Mouse (Mus musculus): ENCODE data around the gene Ergic1. TPM values are rescaled to one million over a fixed set of nuclear protein-coding genes. Genes with fewer than 3 reads are reported as not detected.

Ergic1 gene
- polyA plus RNA-seq, 1 experiment from 2014 or later, result 114 TPM

- Histone ChIP-seq H3K4me1 (peaks cover 20% of the 10 kb centered on the region), H3K4me3 (no peak overlapping the region), H3K36me3 (no peaks in the 10 kb centered on the region), H3K9me3 (replicated peaks) (no peaks in the 10 kb centered on the region), H3K27me3 (ENCODE audit: low read depth, poor library complexity, severe bottlenecking) (peaks cover 17% of the 10 kb centered on the region; the same call in 1 of the 2 replicates), H3K27ac (peak overlapping the region; percentile 64)
- no peak for DNase-seq (ENCODE audit: low spot score)
- WGBS, result 45% methylated on average over 7 of the region's 7 CpGs
These were observed 13.5 kb upstream of the Ergic1 start for GRCm38 (mm10) chr17:26547771-26548170.

DNA sequence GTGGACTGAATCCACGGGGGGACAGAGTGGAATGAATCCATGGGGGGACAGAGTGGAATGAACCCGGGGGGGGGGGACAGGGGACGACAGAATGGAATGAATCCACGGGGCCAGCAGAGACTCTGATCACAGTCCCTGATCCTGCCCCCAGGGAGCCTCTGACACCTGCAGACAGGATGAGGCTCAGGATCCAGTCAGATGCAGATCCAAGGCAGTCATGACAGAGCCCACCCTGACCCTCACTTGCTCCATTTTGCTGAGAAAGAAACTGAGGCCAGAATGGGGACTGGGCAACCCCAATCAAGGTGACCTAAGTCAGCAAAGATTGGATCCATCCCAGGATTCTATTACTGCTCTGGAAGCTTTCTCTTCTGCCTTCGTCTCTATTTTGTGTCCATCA lies 12.7 kb upstream of the Ergic1 start:
- Histone ChIP-seq H3K9me3 (replicated peaks) (no peaks in the 10 kb centered on the region), H3K4me1 (peaks cover 20% of the 10 kb centered on the region), H3K27ac (no peak overlapping the region), H3K27me3 (ENCODE audit: low read depth, poor library complexity, severe bottlenecking) (peaks cover 17% of the 10 kb centered on the region; the same call in 1 of the 2 replicates), H3K4me3 (no peak overlapping the region), H3K36me3 (no peaks in the 10 kb centered on the region)
- DNase-seq (ENCODE audit: low spot score), result no peak
- WGBS, result 10% methylated on average over 4 of the region's 5 CpGs

- 7% methylated on average over 12 of the region's 12 CpGs for WGBS
- peak overlapping the region; percentile 36; the same call in 1 of the 2 replicates for H3K27ac ChIP-seq
- H3K27me3 ChIP-seq (ENCODE audit: low read depth, poor library complexity, severe bottlenecking), result peaks cover 17% of the 10 kb centered on the region; the same call in 1 of the 2 replicates
- H3K4me3 ChIP-seq, result 0 out of 2 replicates have a peak overlapping the region, but pooled peaks have one; percentile 12
- no peaks in the 10 kb centered on the region for H3K9me3 ChIP-seq (replicated peaks)
- no peaks in the 10 kb centered on the region for H3K36me3 ChIP-seq
- DNase-seq (ENCODE audit: low spot score), result no peak
- H3K4me1 ChIP-seq, result peaks cover 20% of the 10 kb centered on the region
These were observed 12.0 kb upstream of the Ergic1 start for GRCm38 (mm10) chr17:26549148-26549809.

DNA sequence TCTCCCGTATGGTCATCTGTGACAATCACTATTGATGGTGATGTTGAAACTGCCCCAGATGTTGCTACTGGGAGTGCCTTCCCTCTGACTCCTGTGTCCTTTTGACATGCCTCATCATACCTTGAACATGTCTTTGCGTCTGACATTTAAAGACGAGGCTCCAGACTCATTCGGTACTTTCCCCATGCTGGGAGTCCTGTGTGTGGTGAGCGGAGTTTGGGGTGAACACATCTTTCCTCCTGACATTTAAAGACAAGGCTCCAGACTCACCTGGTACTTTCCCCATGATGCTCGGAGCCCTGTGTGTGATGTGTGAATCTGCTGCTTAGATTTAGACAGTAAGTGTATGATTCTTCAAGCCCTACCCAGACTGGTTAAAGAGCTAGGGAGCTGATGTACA lies 10.2 kb upstream of the Ergic1 start:
- Histone ChIP-seq H3K27me3 (ENCODE audit: low read depth, poor library complexity, severe bottlenecking) (peaks cover 17% of the 10 kb centered on the region; the same call in 1 of the 2 replicates), H3K4me1 (peaks cover 20% of the 10 kb centered on the region), H3K9me3 (replicated peaks) (no peaks in the 10 kb centered on the region), H3K36me3 (no peaks in the 10 kb centered on the region), H3K4me3 (no peak overlapping the region), H3K27ac (no peak overlapping the region)
- no peak for DNase-seq (ENCODE audit: low spot score)
- WGBS, result 89% methylated on average over 6 of the region's 6 CpGs

DNA sequence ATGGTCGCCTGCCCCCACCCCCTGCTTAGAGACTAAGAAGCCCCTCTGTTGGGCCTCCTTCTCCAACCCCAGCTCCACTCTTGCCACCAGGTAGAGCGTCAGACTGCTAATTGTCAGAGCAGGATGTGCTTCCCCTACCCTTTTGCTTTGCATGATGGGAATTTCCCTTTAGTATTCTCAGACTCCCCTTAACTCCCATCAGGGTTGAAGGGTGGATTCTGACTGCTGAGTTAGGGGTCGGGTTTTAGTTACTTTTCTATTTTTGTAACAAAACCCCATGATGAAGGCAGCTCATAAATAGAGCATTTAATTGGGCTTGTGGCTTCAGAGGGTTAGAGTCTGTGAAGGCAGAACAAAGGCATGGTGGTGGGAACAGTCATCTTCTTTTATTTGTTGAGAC lies 8.3 kb upstream of the Ergic1 start:
- H3K36me3 ChIP-seq, result no peaks in the 10 kb centered on the region
- WGBS, result 76% methylated on average over 3 of the region's 3 CpGs
- peaks cover 17% of the 10 kb centered on the region; the same call in 1 of the 2 replicates for H3K27me3 ChIP-seq (ENCODE audit: low read depth, poor library complexity, severe bottlenecking)
- no peaks in the 10 kb centered on the region for H3K9me3 ChIP-seq (replicated peaks)
- no peak overlapping the region for H3K27ac ChIP-seq
- peaks cover 13% of the 10 kb centered on the region for H3K4me1 ChIP-seq
- no peak overlapping the region for H3K4me3 ChIP-seq
- DNase-seq (ENCODE audit: low spot score), result no peak

DNA sequence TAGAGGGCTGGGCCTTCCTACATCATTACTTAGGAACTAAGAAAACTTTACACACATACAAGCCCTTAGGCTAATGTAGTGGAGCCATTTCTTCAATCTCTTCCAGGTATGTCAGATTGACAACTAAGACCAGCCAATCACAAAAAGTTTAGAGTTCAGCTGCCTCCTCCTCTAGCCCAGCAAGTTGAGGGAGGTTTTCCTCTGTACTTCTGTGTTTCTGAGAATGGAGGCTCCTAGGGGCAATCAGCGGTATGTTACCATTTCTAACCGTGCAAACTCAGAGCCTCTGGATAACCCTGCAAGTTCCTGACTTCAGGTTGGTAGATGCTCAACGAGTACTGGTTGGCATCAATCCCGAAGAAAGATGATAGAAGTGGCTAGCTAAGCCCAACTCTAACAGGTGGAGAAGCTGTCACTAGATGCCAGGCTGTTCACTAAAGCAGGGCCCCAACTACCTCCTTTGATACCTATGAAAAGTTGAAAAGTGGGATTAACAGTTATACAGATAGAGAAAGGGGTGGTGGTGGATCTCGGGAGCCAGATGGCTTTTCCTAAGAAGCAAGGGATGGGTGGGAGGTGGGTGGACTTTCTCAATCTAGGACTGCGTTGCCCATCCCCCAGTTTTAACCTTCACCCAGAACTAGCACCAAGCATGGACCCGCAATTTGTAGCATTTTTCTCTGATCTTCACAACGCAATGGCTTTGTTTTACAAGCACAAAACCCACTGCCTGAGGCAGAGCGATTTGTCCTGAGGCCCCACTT lies 581 bp upstream of the Ergic1 start:
- Histone ChIP-seq H3K36me3 (peaks cover 27% of the 10 kb centered on the region), H3K27me3 (ENCODE audit: low read depth, poor library complexity, severe bottlenecking) (no peaks in the 10 kb centered on the region), H3K4me3 (peak overlapping the region; percentile 85), H3K27ac (peak overlapping the region; percentile 91), H3K9me3 (replicated peaks) (no peaks in the 10 kb centered on the region), H3K4me1 (peaks cover 25% of the 10 kb centered on the region)
- no peak for DNase-seq (ENCODE audit: low spot score)
- 42% methylated on average over 9 of the region's 9 CpGs for WGBS

- peaks cover 37% of the 10 kb centered on the region for H3K36me3 ChIP-seq
- peak within 1 kb of the TSS; percentile 91 for H3K27ac ChIP-seq
- no peak for DNase-seq (ENCODE audit: low spot score)
- H3K4me1 ChIP-seq, result peaks cover 25% of the 10 kb centered on the region
- peak within 1 kb of the TSS; percentile 85 for H3K4me3 ChIP-seq
- H3K27me3 ChIP-seq (ENCODE audit: low read depth, poor library complexity, severe bottlenecking), result no peaks in the 10 kb centered on the region
- 0 out of 2 replicates have a peak, but pooled peaks cover 4% of the 10 kb centered on the region for H3K9me3 ChIP-seq (replicated peaks)
- whole genome bisulfite sequencing, result 2% methylated on average over 25 of the region's 25 CpGs
These were observed 427 bp downstream of the Ergic1 start, which contains the start of gene Dusp1 for GRCm38 (mm10) chr17:26561651-26562181. Gene Dusp1 (minus strand): TSS chr17:26562128.

DNA sequence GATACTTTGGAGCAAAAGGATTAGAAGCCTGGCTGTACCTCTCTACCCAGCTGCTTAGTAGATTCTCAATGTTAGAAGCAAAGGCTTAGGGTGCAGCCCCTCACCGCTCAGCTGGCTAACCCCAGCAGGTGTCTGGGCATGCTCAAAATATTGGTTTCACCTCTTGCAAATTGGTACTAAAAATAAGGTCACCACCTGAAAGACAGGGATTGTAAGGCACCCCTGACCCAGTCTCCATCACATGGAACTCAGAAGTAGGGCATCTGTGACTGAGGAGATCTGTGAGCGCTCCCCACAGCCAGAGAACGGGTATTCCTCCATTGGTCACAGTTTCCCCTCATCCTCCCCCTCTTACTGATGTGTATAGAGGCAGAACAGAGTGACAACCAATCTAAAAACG lies 1.0 kb downstream of the Ergic1 start:
- Histone ChIP-seq H3K27ac (peak overlapping the region; percentile 91), H3K4me3 (peak overlapping the region; percentile 85), H3K36me3 (peaks cover 43% of the 10 kb centered on the region), H3K27me3 (ENCODE audit: low read depth, poor library complexity, severe bottlenecking) (no peaks in the 10 kb centered on the region), H3K4me1 (peaks cover 25% of the 10 kb centered on the region), H3K9me3 (replicated peaks) (0 out of 2 replicates have a peak, but pooled peaks cover 4% of the 10 kb centered on the region)
- no peak for DNase-seq (ENCODE audit: low spot score)
- 81% methylated on average over 4 of the region's 4 CpGs for WGBS

DNA sequence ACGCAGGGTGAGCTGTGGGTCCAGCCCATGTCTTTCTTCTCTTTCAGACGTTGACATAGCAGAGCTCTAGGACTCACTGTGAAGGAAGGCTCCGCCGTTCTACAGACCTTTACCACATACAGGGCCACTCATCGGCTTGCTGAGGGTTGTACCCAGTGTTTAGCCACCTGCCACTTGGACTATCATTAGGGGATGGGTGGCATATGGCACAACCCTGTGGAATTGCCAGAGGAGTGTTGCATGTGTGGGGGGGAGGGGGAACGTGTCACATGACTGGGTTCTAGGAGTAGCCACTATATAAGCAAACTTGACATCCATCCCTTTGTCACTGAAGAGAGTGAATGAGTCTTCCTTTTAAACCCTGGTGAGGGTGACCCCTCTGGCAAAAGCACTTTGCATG lies 2.2 kb downstream of the Ergic1 start:
- H3K4me1 ChIP-seq, result peaks cover 25% of the 10 kb centered on the region

DNA sequence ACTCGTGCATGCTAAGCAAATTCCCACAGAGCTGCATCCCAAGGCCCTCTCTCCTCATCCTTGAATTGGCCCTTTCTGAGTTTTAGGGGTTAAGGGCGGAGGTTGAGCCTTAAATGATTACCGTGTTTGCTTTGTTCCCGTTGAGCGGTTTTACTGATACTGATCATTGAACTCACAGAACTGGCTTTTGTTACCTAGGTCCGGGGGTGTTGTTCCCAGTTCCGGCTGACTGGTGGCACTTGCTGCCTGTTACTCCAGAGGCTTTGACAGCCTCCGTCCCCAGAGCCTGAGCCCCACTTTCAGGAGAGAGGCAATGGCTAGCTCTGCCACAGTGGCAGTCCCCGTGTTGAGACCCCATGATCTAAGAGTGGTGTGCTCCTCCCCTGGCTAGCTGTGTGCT lies 3.1 kb downstream of the Ergic1 start:
- 85% methylated on average over 9 of the region's 9 CpGs for WGBS
- no peak overlapping the region for H3K27ac ChIP-seq
- H3K27me3 ChIP-seq (ENCODE audit: low read depth, poor library complexity, severe bottlenecking), result no peaks in the 10 kb centered on the region
- H3K36me3 ChIP-seq, result peaks cover 64% of the 10 kb centered on the region
- peaks cover 25% of the 10 kb centered on the region for H3K4me1 ChIP-seq
- no peak for DNase-seq (ENCODE audit: low spot score)
- no peak overlapping the region for H3K4me3 ChIP-seq
- 0 out of 2 replicates have a peak, but pooled peaks cover 4% of the 10 kb centered on the region for H3K9me3 ChIP-seq (replicated peaks)

More for the DNA sequence above, 2.2 kb downstream of the Ergic1 start:
- Histone ChIP-seq H3K9me3 (replicated peaks) (0 out of 2 replicates have a peak, but pooled peaks cover 4% of the 10 kb centered on the region), H3K27ac (no peak overlapping the region), H3K36me3 (peaks cover 55% of the 10 kb centered on the region), H3K27me3 (ENCODE audit: low read depth, poor library complexity, severe bottlenecking) (no peaks in the 10 kb centered on the region), H3K4me3 (no peak overlapping the region)
- DNase-seq (ENCODE audit: low spot score), result no peak
- 95% methylated on average over 6 of the region's 6 CpGs for WGBS

- DNase-seq (ENCODE audit: low spot score), result no peak
- H3K27me3 ChIP-seq (ENCODE audit: low read depth, poor library complexity, severe bottlenecking), result no peaks in the 10 kb centered on the region
- no peak overlapping the region for H3K27ac ChIP-seq
- H3K9me3 ChIP-seq (replicated peaks), result 0 out of 2 replicates have a peak, but pooled peaks cover 4% of the 10 kb centered on the region
- peaks cover 11% of the 10 kb centered on the region for H3K4me1 ChIP-seq
- WGBS, result 48% methylated on average over 8 of the region's 8 CpGs
- no peak overlapping the region for H3K4me3 ChIP-seq
- peaks cover 90% of the 10 kb centered on the region for H3K36me3 ChIP-seq
These were observed 6.0 kb downstream of the Ergic1 start for GRCm38 (mm10) chr17:26567142-26567817.

- 0 out of 2 replicates have a peak, but pooled peaks cover 4% of the 10 kb centered on the region for H3K9me3 ChIP-seq (replicated peaks)
- no peak for DNase-seq (ENCODE audit: low spot score)
- peaks cover 96% of the 10 kb centered on the region for H3K36me3 ChIP-seq
- no peak overlapping the region for H3K27ac ChIP-seq
- peaks cover 6% of the 10 kb centered on the region for H3K4me1 ChIP-seq
- H3K4me3 ChIP-seq, result no peak overlapping the region
- 90% methylated on average over 4 of the region's 4 CpGs for WGBS
- no peaks in the 10 kb centered on the region for H3K27me3 ChIP-seq (ENCODE audit: low read depth, poor library complexity, severe bottlenecking)
These were observed 6.5 kb downstream of the Ergic1 start for GRCm38 (mm10) chr17:26567818-26568173.
